8 mouse cellular contexts compared by ENCODE assay signal in genomic region chr4:148164002-148164439, GRCm38 (mm10). TPM values are rescaled to one million over a fixed set of nuclear protein-coding genes. Genes with fewer than 3 reads are reported as not detected.
A peak's percentile ranks its signal among the peaks of the same experiment; 100 is the strongest.
DNase-seq lines count a peak whose midpoint lies in the region; ATAC-seq and TF ChIP-seq lines count a peak whose summit lies in the region.

No protein-coding gene starts in this region.

- peak overlapping the region; percentile 25 for H3K4me3 ChIP-seq in hindbrain, postnatal 0 days (ENCODE audit: low read length)

- H3K36me3 ChIP-seq in hindbrain, postnatal 0 days (ENCODE audit: insufficient read depth, low read length): no peaks in the 10 kb centered on the region

- no peaks in the 10 kb centered on the region for H3K9me3 ChIP-seq in hindbrain, postnatal 0 days (ENCODE audit: low read length)

- under 1% methylated on average over 29 of the region's 29 CpGs for WGBS in hindbrain, postnatal 0 days

- peaks cover 15% of the 10 kb centered on the region; the same call in 1 of the 2 replicates for H3K27me3 ChIP-seq in hindbrain, postnatal 0 days (ENCODE audit: insufficient read depth, low read length)

- peak overlapping the region; percentile 58 for H3K4me2 ChIP-seq in hindbrain, postnatal 0 days (ENCODE audit: low read depth, low read length)

- H3K27ac ChIP-seq in hindbrain, postnatal 0 days: peak overlapping the region; percentile 32; the same call in 1 of the 2 replicates

- no peak for ATAC-seq in hindbrain, postnatal 0 days
- ATAC-seq in megakaryocyte, adult 5-6 weeks (ENCODE audit: poor library complexity, severe bottlenecking): peak; percentile 64

- peaks cover 6% of the 10 kb centered on the region; the same call in 1 of the 2 replicates for H3K4me1 ChIP-seq in hindbrain, postnatal 0 days (ENCODE audit: insufficient read depth, low read length)

- peak; percentile 73 for TF ChIP-seq CTCF in hindbrain, postnatal 0 days (IDR thresholded peaks at IDR 0.05; ENCODE audit: low read depth)

- 0 out of 2 replicates have a peak overlapping the region, but pooled peaks have one; percentile 6 for H3K9ac ChIP-seq in hindbrain, postnatal 0 days (replicated peaks; ENCODE audit: low read length)

- DNase-seq in NIH3T3 (ENCODE audit: low read depth): peak; percentile 78
- peak; percentile 63 to 71 for DNase-seq in cerebellum, postnatal 4 days (ENCODE audit: low spot score in 2 of 2)
- DNase-seq in gastrocnemius, postnatal 10 days: peak; percentile 64
- DNase-seq in hindbrain, postnatal 0 days (ENCODE audit: low spot score): peak; percentile 89
- peak; percentile 66 to 85 for DNase-seq in left cerebral cortex, adult 8-10 months (ENCODE audit: low spot score in 2 of 2)
- peak; percentile 87 for DNase-seq in right cerebral cortex, adult 18-20 months
- DNase-seq in urinary bladder, postnatal 10 days (ENCODE audit: low spot score): peak; percentile 28

RNA-seq across cellular contexts. Expression of gene Fbxo2, which starts 3.6 kb away (rescaled TPM):
- total RNA-seq in gastrocnemius, postnatal 10 days (2021): under 1 TPM in 1 of 2 experiments, not detected in 1; 0.31 TPM
- total RNA-seq in hindbrain, postnatal 0 days (2014; rRNA removed): 25.5 and 39.8 TPM in 2 replicates
- 45.6 and 49.9 TPM in 2 replicates for polyA plus RNA-seq in hindbrain, postnatal 0 days (2015; fragmentation: Nextera tagmentation; extraction: Ambion mirVana)
- 100 to 1,000 TPM; 109 to 123 (median 113) TPM for total RNA-seq in left cerebral cortex, adult 8-10 months (2022)
- not detected in 2 replicates for total RNA-seq in megakaryocyte, adult 5-6 weeks (2015)
- not detected in 2 replicates for total RNA-seq in megakaryocyte, adult 5-6 weeks (2017)

RNA-seq across cellular contexts. Expression of gene Fbxo44, which starts 3.7 kb away (rescaled TPM):
- 1 to 10 TPM in 1 of 2 experiments, under 1 TPM in 1; 0.75 to 1.6 TPM for total RNA-seq in gastrocnemius, postnatal 10 days (2021)
- total RNA-seq in hindbrain, postnatal 0 days (2014; rRNA removed): 199 and 200 TPM in 2 replicates
- 118 and 122 TPM in 2 replicates for polyA plus RNA-seq in hindbrain, postnatal 0 days (2015; fragmentation: Nextera tagmentation; extraction: Ambion mirVana)
- 100 to 1,000 TPM; 142 to 153 (median 149) TPM for total RNA-seq in left cerebral cortex, adult 8-10 months (2022)
- 0.93 TPM in 1 of 2 replicates, not detected in the other for total RNA-seq in megakaryocyte, adult 5-6 weeks (2015)
- total RNA-seq in megakaryocyte, adult 5-6 weeks (2017): 0.61 and 0.77 TPM in 2 replicates

RNA-seq across cellular contexts. Expression of gene Fbxo6, which starts 12.1 kb away (rescaled TPM):
- 10 to 100 TPM; 21.3 to 22.8 TPM for total RNA-seq in gastrocnemius, postnatal 10 days (2021)
- 23.7 and 36.3 TPM in 2 replicates for total RNA-seq in hindbrain, postnatal 0 days (2014; rRNA removed)
- 23.8 and 24.0 TPM in 2 replicates for polyA plus RNA-seq in hindbrain, postnatal 0 days (2015; fragmentation: Nextera tagmentation; extraction: Ambion mirVana)
- total RNA-seq in left cerebral cortex, adult 8-10 months (2022): 10 to 100 TPM; 30.7 to 39.0 (median 36.2) TPM
- total RNA-seq in megakaryocyte, adult 5-6 weeks (2015): 29.3 and 30.8 TPM in 2 replicates
- 13.5 and 16.8 TPM in 2 replicates for total RNA-seq in megakaryocyte, adult 5-6 weeks (2017)

RNA-seq across cellular contexts. Expression of gene Draxin, which starts 33.5 kb away (rescaled TPM):
- total RNA-seq in gastrocnemius, postnatal 10 days (2021): under 1 TPM; 0.16 to 0.23 TPM
- total RNA-seq in hindbrain, postnatal 0 days (2014; rRNA removed): 42.3 and 44.9 TPM in 2 replicates
- polyA plus RNA-seq in hindbrain, postnatal 0 days (2015; fragmentation: Nextera tagmentation; extraction: Ambion mirVana): 7.2 TPM in 2 replicates
- total RNA-seq in left cerebral cortex, adult 8-10 months (2022): under 1 TPM; 0.23 to 0.38 (median 0.30) TPM
- total RNA-seq in megakaryocyte, adult 5-6 weeks (2015): not detected in 2 replicates
- total RNA-seq in megakaryocyte, adult 5-6 weeks (2017): 0.04 TPM in 1 of 2 replicates, not detected in the other

RNA-seq across cellular contexts. Expression of gene Mad2l2, which starts 33.8 kb away (rescaled TPM):
- total RNA-seq in gastrocnemius, postnatal 10 days (2021): 10 to 100 TPM; 11.9 to 14.3 TPM
- 39.9 and 56.5 TPM in 2 replicates for total RNA-seq in hindbrain, postnatal 0 days (2014; rRNA removed)
- polyA plus RNA-seq in hindbrain, postnatal 0 days (2015; fragmentation: Nextera tagmentation; extraction: Ambion mirVana): 99.7 and 102 TPM in 2 replicates
- total RNA-seq in left cerebral cortex, adult 8-10 months (2022): 10 to 100 TPM; 15.8 to 18.8 (median 16.4) TPM
- 21.9 and 25.3 TPM in 2 replicates for total RNA-seq in megakaryocyte, adult 5-6 weeks (2015)
- total RNA-seq in megakaryocyte, adult 5-6 weeks (2017): 3.6 and 5.9 TPM in 2 replicates

Comparison
In these comparisons a context has a peak if more than half of its experiments do, and no peak if none do; other contexts are left out.
1. DNase-seq: peak in every context shown above with its lines; median percentile 89 in hindbrain, postnatal 0 days; 87 in right cerebral cortex, adult 18-20 months; 78 in NIH3T3; 76 in left cerebral cortex, adult 8-10 months; 67 in cerebellum, postnatal 4 days; 64 in gastrocnemius, postnatal 10 days; 28 in urinary bladder, postnatal 10 days.
2. RNA of gene Fbxo2, which starts 3.6 kb away (total RNA-seq): 109 to 123 TPM in left cerebral cortex, adult 8-10 months and 25.5 to 39.8 TPM in hindbrain, postnatal 0 days; 0.31 TPM in gastrocnemius, postnatal 10 days and not detected in megakaryocyte, adult 5-6 weeks; every median in the first group is over 10 times any median in the second.
3. RNA of gene Fbxo44, which starts 3.7 kb away (total RNA-seq): 199 to 200 TPM in hindbrain, postnatal 0 days and 142 to 153 TPM in left cerebral cortex, adult 8-10 months; 0.75 to 1.6 TPM in gastrocnemius, postnatal 10 days and 0.61 to 0.93 TPM in megakaryocyte, adult 5-6 weeks; every median in the first group is over 10 times any median in the second.